Comparison of ENCODE assay signal across 21 mouse cellular contexts in genomic region chr2:101668751-101669150, GRCm38 (mm10). TPM values are rescaled to one million over a fixed set of nuclear protein-coding genes. Genes with fewer than 3 reads are reported as not detected.
"Had no signal": no experiment of that assay in that cellular context is flagged by ENCODE, and none has a peak within 500 bp of the region (broad histone marks: within the 10 kb centered on the region; RNA-seq: fewer than 3 reads in every experiment).

No protein-coding gene starts in this region.

- H3K36me3 ChIP-seq: neural tube, embryonic 15.5 days; stomach, embryonic 15.5 days had no signal

- H3K9me3 ChIP-seq: neural tube, embryonic 15.5 days; stomach, embryonic 15.5 days had no signal

- DNase-seq: retina, postnatal 1 day; right cerebral cortex, adult 18-20 months; right cerebral cortex, postnatal 14 days; right cerebral cortex, postnatal 25 days; right cerebral cortex, postnatal 4 days; spleen, adult 18-20 months; thymus, adult 18-20 months; thymus, adult 2 months; thymus, postnatal 14 days; thymus, postnatal 25 days; thymus, postnatal 36 days; thymus, postnatal 4 days had no signal

- H3K4me2 ChIP-seq: neural tube, embryonic 15.5 days; stomach, embryonic 15.5 days had no signal

- H3K4me1 ChIP-seq: neural tube, embryonic 15.5 days; stomach, embryonic 15.5 days had no signal

- H3K4me3 ChIP-seq: neural tube, embryonic 15.5 days; stomach, embryonic 15.5 days had no signal

- H3K9ac ChIP-seq: neural tube, embryonic 15.5 days; stomach, embryonic 15.5 days had no signal

- H3K27me3 ChIP-seq: neural tube, embryonic 15.5 days; stomach, embryonic 15.5 days had no signal

- H3K27ac ChIP-seq: neural tube, embryonic 15.5 days; stomach, embryonic 15.5 days; stomach, postnatal 0 days had no signal

RNA-seq across cellular contexts. Expression of gene Rag1, which starts 19.4 kb away (rescaled TPM):
- polyA plus RNA-seq: small intestine, adult 2 months; urinary bladder, adult 2 months had no signal

RNA-seq across cellular contexts. Expression of gene Rag2, which starts 44.2 kb away (rescaled TPM):
- total RNA-seq: neutrophil, adult 5-6 weeks had no signal
- polyA plus RNA-seq: neural tube, embryonic 14.5 days; neural tube, embryonic 15.5 days; small intestine, adult 2 months; spleen, adult 2 months; stomach, embryonic 14.5 days; stomach, postnatal 0 days had no signal
